Mouse (Mus musculus): ENCODE results near the gene Madcam1. TPM values are rescaled to one million over a fixed set of nuclear protein-coding genes. Genes with fewer than 3 reads are reported as not detected.
A peak's percentile ranks its signal among the peaks of the same experiment; 100 is the strongest.

Gene Madcam1
- total RNA-seq, 2 experiments from 2014 or later = not detected

DNA sequence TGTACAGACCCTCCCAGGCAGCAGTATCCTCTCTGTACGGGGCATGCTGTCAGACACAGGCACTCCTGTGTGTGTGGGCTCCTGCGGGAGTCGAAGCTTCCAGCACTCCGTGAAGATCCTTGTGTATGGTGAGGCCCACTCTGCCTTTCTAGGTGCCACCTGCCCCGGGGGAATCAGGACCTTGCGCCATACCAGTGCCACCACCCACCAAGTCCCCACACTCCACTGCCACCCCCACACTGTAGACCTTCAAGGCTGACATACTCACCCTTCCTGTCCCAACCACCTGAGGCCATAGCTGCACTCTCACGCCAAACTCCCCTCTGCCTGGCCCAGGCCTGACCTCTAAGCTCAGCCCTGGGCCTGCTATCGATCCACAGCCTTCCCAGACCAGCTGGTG is 692 bp downstream of the Madcam1 start:
- DNase-seq (ENCODE audit: low spot score) = no peak

DNA sequence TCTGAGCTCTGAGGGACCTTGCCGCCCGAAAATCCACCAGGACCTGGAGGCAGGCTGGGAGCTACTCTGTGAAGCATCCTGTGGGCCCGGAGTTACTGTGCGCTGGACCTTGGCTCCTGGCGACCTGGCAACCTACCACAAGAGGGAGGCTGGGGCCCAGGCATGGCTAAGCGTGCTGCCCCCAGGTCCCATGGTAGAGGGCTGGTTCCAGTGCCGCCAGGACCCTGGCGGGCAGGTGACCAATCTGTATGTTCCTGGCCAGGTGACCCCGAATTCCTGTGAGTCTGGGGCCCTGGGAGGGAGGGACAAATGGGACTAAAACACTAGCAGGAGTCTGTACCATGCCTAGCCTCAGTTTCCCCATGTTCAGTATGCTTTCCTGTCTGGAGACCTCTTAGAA is 2.1 kb downstream of the Madcam1 start:
- DNase-seq (ENCODE audit: low spot score) = no peak
- intact Hi-C loops (cut with DNase I) = no loop called here

More for the DNA sequence above, 692 bp downstream of the Madcam1 start:
- intact Hi-C loops (cut with DNase I) = no loop called here

DNA sequence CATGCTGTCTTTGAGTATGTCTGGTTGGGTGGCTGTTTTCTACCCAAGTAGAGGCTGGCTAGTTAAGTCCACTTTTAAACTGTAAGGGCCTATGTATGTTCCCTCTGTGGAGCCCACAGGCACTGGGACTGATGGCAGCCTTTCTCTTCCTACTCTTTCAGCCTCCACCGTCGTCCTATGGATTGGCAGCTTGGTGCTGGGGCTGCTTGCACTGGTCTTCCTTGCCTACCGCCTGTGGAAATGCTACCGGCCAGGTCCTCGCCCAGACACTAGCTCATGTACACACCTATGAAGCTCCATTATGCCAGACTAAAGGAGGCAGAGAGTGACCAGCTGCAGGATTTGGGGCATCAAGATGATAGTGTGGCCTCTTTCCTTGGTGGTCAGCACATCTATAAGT is 3.7 kb downstream of the Madcam1 start:
- intact Hi-C loops (cut with DNase I) = loop anchor here (1.0 kb wide), 1 partner anchor 73 kb away; no protein-coding TSS in a partner anchor
- no peak for DNase-seq (ENCODE audit: low spot score)

DNA sequence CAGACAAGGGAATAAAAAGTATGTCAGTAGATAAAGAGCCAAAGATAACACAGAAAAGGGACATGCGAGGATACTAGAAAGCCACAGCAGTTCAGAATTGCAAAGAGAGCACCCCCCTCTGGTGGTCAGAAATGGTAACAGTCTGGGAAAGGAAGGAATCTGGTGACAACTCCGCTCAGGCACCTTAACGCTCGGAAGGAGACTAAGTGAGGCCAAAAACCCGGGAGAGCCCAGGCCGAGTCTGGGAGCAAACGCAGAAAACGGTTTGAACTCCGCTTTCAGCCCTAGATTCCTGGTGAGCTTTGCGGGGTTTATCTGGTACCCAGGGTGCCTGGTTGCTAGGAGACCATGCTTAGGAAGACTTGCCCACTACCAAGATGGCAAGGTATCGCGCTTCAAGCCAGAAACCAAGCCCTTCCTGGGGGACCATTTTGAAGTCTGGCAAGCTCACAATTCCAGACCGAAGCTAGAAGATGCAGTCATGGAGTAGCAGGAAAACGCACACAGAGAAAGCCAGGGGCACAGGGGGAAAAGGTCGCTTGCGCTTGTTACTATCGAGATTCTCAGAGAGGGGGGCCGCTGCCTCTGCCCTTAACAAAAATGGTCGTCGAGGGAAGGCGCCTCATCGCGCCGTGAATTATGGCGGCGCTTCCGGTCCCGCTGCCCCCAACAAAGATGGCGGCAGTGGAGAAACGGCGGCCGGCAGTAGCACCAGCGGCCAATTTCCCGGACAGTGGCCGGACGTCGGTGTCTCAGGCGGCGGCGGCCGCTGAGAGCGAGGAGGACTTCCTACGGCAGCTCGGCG is 4.6 kb downstream of the Madcam1 start, which contains the start of gene Tpgs1:
Gene Tpgs1 (plus strand): TSS at position 599 of the 805 bp plus-strand sequence.
- DNase-seq (ENCODE audit: low spot score) = peak; percentile 80
- intact Hi-C loops (cut with DNase I) = loop anchor here (1.0 kb wide), 1 partner anchor 74 kb away; no protein-coding TSS in a partner anchor

DNA sequence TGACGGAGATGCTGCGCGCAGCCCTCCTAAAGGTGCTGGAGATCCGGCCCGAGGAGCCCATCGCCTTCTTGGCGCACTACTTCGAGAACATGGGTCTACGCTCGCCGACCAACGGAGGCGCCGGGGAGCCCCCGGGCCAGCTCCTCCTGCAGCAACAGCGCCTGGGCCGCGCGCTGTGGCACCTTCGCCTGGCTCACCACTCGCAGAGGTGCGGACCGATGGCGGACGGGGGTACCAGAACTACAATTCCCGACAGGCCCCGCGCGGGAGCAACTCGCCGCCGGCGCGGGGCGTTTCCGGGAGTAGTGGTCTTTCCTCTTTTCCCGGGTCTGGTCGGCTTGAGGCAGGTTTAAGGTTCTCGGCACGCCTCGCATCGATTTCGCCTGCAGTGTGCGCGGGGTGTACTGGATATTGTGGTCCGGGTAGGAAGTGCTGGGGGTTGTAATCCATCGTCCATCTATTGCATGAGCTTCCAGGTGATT is 5.3 kb downstream of the Madcam1 start:
- DNase-seq (ENCODE audit: low spot score) = peak; percentile 36
- intact Hi-C loops (cut with DNase I) = no loop called here

DNA sequence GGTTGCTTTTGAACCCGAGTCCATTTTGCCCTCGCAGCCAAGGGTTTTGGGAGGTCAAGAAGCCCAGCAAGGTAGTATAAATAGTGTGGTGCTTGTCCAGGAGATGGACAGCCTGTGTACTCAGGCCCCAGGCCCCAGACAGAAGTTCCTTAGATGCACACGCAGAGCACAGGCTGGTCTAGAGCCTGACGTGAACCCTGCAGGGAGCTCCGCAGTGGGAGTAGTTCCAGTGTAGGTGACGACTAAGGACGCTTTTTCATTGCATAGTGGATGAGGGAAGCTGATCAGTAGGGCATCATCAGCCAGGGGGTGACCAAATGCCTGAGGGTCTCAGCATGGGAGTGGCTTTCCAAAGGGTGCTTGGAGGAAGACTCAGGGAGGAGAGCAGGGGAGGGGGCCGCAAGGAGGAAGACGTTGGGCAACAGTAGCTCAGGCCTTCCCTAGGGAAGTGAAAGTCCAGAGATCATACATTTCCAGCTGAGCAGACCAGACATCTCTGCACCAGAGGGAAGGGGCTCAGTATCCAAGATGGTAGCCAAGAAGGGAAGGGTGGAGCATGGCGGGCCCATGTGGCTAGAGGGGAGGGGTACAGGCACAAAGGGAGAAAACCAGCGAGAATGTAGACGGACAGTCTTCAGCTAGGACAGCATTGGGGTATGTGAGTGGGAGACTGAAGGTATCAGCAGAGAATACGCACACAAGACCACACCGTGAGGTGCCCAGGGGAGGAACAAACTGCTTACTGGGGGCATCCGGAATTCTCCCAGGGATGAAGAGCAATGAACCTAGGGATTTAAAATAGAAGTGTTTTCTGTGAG is 5.9 kb downstream of the Madcam1 start:
- intact Hi-C loops (cut with DNase I) = no loop called here
- DNase-seq (ENCODE audit: low spot score) = no peak

DNA sequence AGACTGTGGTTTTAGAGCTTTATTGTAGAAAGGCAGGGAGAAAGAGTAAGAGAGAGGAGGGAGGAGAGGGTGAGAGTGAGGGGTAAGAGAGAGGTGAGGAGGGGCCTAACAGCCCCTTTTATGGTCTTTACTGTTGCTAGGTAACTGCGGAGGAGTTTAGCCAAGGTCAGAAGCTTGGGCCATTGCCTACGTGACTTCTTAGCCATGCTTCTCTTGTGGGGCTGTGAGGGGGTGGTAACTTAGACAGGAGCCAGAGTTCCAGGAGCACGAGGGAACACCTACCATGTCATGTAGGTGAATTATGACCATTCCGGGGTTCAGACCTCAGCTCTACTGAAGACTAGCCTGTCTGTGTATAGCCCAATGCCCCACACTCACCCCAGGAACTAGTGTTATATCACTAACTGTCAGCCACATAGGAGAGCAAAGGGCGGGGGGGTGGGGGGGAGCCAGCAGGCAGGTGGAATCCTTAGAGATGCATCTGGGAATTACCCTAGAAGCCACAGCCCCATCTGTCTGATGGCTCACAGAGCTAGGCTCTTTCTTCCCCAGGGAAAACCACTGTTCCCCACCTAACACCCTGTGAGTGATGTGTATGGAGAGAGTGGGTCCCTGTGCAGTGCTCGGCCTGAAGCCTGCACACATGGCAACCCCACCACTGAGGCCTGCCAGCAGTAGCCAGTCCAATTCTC is 7.2 kb downstream of the Madcam1 start:
- intact Hi-C loops (cut with DNase I) = no loop called here
- DNase-seq (ENCODE audit: low spot score) = no peak

DNA sequence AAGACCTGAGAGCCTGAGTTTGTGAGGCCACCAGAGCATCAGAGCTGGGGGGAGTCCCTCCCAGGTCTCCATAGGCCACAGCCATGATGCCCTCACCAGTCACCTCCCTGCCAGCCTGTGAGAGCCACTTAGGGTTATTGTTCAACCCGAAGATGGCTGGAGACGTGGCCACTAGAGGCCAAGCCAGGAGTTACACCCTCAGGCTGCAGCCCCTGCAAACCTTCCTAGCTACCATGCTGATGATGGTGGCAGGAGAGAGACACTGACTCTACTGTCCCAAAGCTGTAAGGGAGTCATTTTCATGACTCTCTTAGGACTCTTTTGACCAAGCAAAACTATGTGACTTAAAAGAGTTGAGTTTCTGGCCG is 7.7 kb downstream of the Madcam1 start:
- no peak for DNase-seq (ENCODE audit: low spot score)
- intact Hi-C loops (cut with DNase I) = no loop called here

DNA sequence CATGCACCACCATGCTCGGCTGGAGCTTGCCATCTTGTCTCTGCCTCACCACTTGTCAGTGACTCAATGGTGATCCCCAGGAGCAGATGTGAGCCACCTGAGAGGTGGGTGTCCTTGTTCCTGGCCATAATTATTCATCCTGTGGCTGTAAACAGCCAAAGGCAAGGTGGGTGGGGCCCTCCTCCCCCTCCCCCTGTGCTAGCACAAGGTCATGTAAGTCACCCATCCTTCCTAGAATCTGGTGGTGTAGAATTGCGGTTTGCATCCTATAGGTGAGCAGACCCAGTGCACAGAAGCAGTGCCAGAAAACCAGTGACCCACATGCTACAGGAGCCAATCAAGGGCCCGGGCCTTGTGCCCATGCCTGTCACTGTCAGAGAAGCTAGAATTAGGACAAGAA is 8.7 kb downstream of the Madcam1 start:
- intact Hi-C loops (cut with DNase I) = no loop called here
- no peak for DNase-seq (ENCODE audit: low spot score)

DNA sequence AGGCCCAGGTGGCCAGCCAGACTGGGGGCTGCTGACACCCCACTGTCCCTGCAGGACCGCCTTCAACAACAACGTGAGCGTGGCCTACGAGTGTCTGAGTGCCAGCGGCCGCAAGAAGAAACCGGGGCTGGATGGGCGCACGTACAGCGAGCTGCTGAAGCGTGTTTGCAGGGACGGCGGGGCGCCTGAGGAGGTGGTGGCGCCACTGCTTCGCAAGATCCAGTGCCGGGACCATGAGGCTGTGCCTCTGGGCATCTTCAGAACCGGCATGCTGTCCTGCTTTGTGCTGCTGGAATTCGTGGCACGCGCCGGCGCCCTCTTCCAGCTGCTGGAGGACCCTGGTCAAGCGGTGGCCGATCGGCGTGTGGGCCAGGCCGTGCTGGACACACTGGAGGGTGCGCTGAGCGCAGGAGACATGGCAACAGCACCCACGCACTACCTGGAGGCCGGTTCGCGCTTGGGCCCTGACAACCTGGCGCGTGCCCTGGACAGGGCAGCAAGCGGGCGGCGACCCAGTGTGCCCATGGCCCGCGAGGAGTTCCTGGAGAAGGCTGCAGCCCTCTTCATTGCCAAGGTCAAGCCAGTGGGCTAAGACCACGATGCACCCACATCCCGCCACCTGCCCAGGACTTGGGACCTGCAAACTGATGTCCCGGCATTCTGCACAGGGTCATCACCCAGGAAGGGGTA is 11.1 kb downstream of the Madcam1 start:
- intact Hi-C loops (cut with DNase I) = no loop called here
- DNase-seq (ENCODE audit: low spot score) = no peak

DNA sequence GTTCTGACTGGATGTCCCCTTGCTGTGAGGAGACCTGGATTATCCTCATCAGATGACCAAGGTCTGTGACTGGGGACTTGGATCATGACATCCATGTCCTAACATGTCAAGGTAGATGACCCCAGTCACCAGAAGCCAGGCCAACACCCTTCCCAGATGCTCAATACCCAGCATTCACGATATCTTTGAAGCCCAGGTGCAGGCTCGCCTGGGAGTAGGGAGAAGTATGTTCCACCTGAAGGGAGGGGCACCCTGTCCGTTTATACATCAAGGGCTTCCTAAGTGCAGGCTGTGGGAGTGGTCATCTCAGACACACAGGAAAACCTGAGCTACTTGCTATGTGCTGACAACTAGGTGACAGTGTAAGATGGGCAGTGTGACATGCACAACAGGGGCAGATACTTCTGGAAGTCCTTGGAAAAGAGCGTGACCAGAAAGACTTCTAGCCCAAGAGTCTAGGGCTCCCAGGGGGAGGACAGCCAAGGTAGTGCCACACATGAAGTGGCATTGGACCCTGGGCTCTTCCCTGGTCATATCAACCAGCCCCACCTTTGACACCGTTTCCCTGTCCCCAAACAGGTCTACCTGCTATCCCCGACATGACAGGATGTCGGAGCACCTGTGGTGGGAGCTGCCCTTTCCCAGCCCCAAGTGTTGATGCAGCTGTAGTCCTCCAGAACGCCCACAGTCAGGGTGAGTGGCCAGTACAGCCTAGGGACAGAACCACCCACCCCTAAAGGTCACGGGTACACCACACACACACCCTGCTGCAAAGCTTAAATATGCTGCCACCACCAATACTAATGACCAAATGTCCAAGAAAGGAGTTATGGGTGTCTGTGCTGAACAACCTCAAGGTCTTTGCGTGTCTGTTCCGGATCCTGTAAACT is 16.5 kb downstream of the Madcam1 start:
- intact Hi-C loops (cut with DNase I) = no loop called here
- DNase-seq (ENCODE audit: low spot score) = no peak

DNA sequence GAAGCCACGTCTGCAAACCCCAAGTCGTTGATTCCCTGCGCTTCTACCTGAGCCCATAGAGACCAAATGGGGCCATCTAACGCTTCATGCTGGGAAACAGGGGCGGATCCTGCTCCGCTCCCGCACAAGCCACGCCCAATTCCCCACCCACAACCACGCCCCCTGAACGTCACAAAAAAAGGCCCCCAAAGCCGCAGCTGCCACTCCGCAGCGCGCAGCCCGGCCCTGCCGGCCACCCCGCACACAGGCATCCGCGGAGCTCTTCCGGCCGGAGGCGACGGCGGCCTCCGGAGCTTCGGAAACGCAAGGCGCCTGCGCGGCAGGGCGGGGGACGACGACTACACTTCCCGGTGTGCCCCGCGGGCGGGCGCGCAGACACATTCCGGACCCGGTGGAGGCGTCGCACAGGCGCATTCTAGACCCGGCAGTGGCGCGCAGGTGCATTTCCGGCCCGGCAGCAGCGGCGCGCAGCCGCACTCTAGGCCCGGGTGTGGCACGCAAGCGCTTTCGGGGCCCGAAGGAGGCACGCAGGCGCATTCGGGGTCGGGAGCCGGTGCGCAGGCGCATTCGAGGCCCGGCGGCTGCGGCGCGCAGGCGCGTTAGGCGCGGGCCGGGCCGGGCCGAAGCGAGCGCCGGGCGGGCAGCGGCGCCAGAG is 17.4 kb downstream of the Madcam1 start, which contains the start of gene Cdc34:
Gene Cdc34 (plus strand): TSS at position 605 of the 655 bp plus-strand sequence.
- peak; percentile 100 for DNase-seq (ENCODE audit: low spot score)
- intact Hi-C loops (cut with DNase I) = no loop called here

DNA sequence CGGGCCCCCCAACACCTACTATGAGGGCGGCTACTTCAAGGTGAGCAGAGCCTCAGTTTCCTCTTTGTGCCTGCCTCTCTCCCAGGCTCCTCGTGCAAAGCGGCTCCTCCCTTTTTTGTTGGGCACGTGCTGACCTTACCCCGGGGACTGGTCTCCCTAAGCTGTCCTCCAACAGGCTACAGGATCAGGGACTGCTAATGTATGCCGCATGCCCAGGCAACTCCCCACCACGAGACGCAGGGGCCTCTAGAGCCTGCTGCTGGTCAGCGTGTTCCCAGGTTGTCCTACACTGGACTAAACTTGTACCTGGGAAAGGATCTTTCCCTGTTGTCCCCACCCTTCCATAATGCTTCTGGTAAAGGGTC is 18.2 kb downstream of the Madcam1 start:
- DNase-seq (ENCODE audit: low spot score) = no peak
- intact Hi-C loops (cut with DNase I) = no loop called here

DNA sequence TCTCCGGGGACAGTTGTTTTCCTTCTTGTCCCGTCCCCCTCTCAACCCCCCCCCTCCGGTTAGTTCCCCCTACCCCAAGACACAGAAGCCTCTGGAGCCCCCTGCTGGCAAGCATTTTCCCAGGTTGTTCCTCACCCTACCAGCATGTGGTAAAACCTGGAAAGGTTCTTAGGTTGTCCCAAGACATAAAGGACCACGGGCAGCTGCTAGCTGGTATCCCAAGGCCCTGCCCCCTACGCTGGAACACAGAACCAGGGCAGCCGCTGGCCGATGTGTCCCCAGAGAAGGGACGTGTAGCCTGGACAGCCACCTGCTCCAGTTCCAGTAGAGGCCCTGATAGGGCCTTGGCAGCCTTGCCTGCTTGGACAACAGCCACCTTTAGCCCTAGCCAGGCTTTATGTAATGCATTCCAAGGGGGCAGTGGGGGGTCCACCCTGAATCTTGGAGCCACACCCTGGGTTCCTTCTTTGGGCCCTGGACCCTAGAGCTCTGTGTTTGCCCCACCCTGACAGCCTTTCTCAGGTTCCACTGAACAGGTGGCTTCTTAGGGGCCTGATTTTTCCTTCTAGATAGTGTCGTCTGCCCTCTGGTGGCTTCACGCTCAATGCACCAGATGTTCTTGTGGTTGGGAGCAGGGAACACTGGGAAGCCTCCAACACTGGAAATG is 18.7 kb downstream of the Madcam1 start:
- intact Hi-C loops (cut with DNase I) = no loop called here
- DNase-seq (ENCODE audit: low spot score) = peak; percentile 44

DNA sequence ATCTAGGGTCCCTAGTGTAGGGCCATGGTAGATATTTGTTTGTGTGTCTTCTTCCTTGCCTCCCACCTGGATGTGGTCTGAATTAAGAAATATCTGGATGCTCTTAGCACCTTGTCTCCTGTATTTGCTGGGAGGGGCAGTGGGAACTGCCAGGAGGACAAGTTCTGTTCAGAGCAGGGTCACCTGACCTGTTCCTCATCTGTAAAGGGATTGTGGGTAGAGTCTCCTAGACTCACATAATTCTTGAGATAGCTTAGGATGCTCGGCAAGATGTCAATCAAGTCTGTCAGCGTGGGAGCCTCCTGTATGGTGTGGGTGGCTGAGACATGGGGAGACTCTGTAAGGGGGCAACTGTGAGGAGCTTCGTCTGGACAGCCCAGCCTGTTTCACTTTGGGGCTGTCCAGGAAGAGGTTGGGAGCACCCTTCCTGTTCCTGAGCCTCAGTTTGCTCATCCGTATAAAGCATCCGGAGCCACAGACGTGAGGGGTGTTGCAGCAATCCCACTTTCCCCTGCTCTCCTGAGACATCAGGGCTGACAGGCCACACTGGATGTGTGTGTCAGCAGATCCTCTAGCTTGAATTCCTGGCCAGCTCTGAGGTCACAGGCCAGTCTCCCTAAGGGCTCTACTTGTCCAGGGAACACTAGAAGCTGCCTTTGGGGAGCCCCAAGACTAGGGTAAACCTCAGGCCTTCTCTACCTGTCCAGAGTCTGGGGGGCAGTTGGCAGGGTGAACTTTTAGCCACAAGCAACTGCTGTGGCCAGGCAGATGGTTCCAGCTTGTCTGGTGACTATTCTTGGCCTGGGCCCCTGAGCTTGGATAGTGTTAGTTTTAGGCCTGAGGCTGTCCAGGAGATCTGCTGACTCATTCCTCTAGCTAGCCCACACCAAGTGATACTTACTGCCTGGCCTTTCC is 19.6 kb downstream of the Madcam1 start:
- DNase-seq (ENCODE audit: low spot score) = peak; percentile 36
- intact Hi-C loops (cut with DNase I) = no loop called here

DNA sequence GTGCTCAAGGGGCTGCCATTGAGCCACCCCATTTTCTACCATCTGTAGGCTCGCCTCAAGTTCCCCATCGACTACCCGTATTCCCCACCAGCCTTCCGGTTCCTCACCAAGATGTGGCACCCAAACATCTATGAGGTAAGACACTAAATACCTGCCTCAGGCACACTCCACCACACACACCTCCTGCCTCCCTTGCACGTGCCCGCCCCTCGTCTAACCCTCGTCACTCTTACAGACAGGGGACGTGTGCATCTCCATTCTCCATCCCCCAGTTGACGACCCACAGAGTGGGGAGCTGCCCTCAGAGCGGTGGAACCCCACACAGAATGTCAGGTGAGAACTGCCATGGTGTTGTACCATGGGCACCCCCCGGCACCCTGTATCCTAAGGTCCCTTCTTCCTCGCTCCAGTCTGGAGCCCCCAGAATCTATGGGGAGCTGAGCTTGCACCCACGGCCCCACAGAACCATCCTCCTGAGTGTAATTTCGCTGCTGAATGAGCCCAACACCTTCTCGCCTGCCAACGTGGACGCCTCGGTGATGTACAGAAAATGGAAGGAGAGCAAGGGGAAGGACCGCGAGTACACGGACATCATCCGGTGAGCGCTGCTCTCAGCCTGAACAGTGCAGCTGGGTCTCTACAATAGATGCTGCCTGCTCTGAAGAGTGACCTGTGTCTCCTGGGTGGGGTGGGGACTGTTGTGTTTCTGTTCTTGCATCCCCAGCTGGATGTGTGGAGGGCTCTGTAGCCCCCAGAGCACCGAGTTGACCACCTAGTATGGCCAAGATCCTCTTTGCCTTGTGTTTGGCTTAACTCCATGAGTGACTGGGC is 20.6 kb downstream of the Madcam1 start:
- no peak for DNase-seq (ENCODE audit: low spot score)
- intact Hi-C loops (cut with DNase I) = no loop called here

Measured in heart, postnatal 25 days (tissue).